Mouse (Mus musculus): Measurements from ENCODE around the gene Lair1.

Lair1 gene

GRCm38 (mm10) chr7:3962017-3962416, 101.0 kb downstream of the Lair1 start:
- no peak for DNase-seq

GRCm38 (mm10) chr7:3957387-3957786, 105.6 kb downstream of the Lair1 start:
- no peak for DNase-seq
